Mouse (Mus musculus): ENCODE results near the gene Med31. TPM values are rescaled to one million over a fixed set of nuclear protein-coding genes. Genes with fewer than 3 reads are reported as not detected.
A peak's percentile ranks its signal among the peaks of the same experiment; 100 is the strongest.
"Not testable (repeated sequence)": the region's sequence is repeated elsewhere in the genome, so short reads cannot be mapped to it uniquely, and the experiment has no call there.

Med31 gene
- total RNA-seq, 2 experiments from 2014 or later: 12.6 to 15.8 TPM

- DNase-seq: no peak
Measured at GRCm38 (mm10) chr11:72203440-72203839, 12.0 kb downstream of the Med31 start.

- no peak for DNase-seq
Measured at GRCm38 (mm10) chr11:72196506-72196905, 18.9 kb downstream of the Med31 start.

GRCm38 (mm10) chr11:72194259-72194658 lies 21.1 kb downstream of the Med31 start:
- no peak for DNase-seq

GRCm38 (mm10) chr11:72190857-72191256 lies 24.5 kb downstream of the Med31 start:
- no peak for DNase-seq

- no peak for DNase-seq
Measured at GRCm38 (mm10) chr11:72184252-72184651, 31.1 kb downstream of the Med31 start.

GRCm38 (mm10) chr11:72181136-72181535 lies 34.3 kb downstream of the Med31 start:
- DNase-seq: no peak

- DNase-seq: no peak
Measured at GRCm38 (mm10) chr11:72180556-72180955, 34.8 kb downstream of the Med31 start.

- no peak for DNase-seq
Measured at GRCm38 (mm10) chr11:72176553-72176952, 38.8 kb downstream of the Med31 start.

- DNase-seq: peak in 1 of 2 experiments; percentile 25
Measured at GRCm38 (mm10) chr11:72175966-72176365, 39.4 kb downstream of the Med31 start.

GRCm38 (mm10) chr11:72174721-72175120 lies 40.7 kb downstream of the Med31 start:
- no peak for DNase-seq

- no peak for DNase-seq
Measured at GRCm38 (mm10) chr11:72173506-72173905, 41.9 kb downstream of the Med31 start.

GRCm38 (mm10) chr11:72171906-72172305 lies 43.5 kb downstream of the Med31 start:
- not testable (repeated sequence) for DNase-seq

GRCm38 (mm10) chr11:72169871-72170270 lies 45.5 kb downstream of the Med31 start:
- no peak for DNase-seq

- no peak for DNase-seq
Measured at GRCm38 (mm10) chr11:72163198-72163597, 52.2 kb downstream of the Med31 start.

Other genes starting within 250 kb of the Med31 start
- not detected for gene Aipl1, start 178.1 kb downstream of the Med31 start, total RNA-seq (2021)
- gene Pimreg, start 173.6 kb downstream of the Med31 start, total RNA-seq (2021): under 1 TPM; 0.45 to 0.63 TPM
- 10 to 100 TPM; 26.0 to 27.9 TPM for gene Pitpnm3, start 79.8 kb downstream of the Med31 start, total RNA-seq (2021)
- gene Gm43951, start 8.8 kb downstream of the Med31 start, total RNA-seq (2021): 10 to 100 TPM; 11.7 to 12.4 TPM
- gene 4933427D14Rik, start 8.1 kb downstream of the Med31 start, total RNA-seq (2021): 10 to 100 TPM; 25.5 to 30.7 TPM
- gene Txndc17, start 8.0 kb downstream of the Med31 start, total RNA-seq (2021): 10 to 100 TPM; 33.0 to 36.4 TPM
- gene Slc13a5, start 51.6 kb upstream of the Med31 start, total RNA-seq (2021): 1 to 10 TPM; 6.5 to 6.9 TPM
- gene Xaf1, start 86.0 kb upstream of the Med31 start, total RNA-seq (2021): 1 to 10 TPM; 3.6 to 5.8 TPM
- gene Fbxo39, start 98.9 kb upstream of the Med31 start, total RNA-seq (2021): not detected
- 1 to 10 TPM; 2.2 to 3.1 TPM for gene Tekt1, start 146.8 kb upstream of the Med31 start, total RNA-seq (2021)
- 1 to 10 TPM; 1.5 to 2.7 TPM for gene Smtnl2, start 196.1 kb upstream of the Med31 start, total RNA-seq (2021)
- gene Ggt6, start 219.9 kb upstream of the Med31 start, total RNA-seq (2021): not detected
- gene Mybbp1a, start 225.8 kb upstream of the Med31 start, total RNA-seq (2021): 10 to 100 TPM; 51.3 to 52.2 TPM